Mouse (Mus musculus): Measurements from ENCODE around the gene Usp49.
"Not testable (repeated sequence)": the region's sequence is repeated elsewhere in the genome, so short reads cannot be mapped to it uniquely, and the experiment has no call there.

Gene Usp49

DNA sequence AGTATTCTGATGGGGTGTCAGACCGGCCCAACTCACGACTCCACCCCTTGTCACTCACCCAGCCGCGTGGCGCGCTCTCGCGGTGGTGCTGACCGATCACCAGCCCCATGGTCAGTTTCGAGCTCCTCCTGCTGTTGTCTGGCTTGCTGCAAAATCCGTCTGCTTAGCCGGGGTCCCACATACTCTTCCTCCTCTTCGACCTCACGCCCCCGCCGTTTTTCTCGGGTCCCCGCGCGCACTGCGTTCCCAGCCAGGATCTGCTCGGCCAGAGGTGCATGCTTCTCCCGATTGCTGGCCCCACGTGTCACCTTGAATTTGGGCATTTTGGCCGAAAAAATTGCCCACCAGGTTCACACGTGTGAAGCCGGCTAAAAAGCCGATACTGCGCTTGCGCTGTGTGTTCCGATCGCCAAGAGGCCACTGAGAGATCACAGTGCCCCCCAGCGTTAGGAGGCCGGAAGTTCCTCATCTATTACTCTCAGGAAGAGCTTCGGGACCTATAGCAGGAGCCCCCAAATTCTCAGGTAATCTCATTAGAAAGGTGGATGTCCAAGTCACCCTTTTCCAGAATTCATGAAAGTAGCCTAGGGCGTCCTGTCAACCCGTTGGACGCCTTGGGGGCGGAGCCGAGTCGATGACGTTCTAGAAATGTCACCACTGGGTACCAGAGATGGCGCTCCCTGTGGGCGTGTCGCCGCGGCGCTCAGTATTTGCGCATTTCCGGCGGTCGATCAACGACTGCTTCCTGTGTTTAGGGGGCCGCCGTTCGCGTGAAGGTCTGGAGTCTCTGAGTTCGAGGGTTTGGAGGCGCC lies 19.4 kb upstream of the Usp49 start, which contains the start of the genes Bysl, Med20 and Gm20517:
Gene Bysl (minus strand): TSS at position 644 of the 812 bp plus-strand sequence.
Gene Med20 (plus strand): TSS at position 734 of the 812 bp plus-strand sequence.
Gene Gm20517 (plus strand): TSS at position 741 of the 812 bp plus-strand sequence.
- DNase-seq: peak; percentile 97

DNA sequence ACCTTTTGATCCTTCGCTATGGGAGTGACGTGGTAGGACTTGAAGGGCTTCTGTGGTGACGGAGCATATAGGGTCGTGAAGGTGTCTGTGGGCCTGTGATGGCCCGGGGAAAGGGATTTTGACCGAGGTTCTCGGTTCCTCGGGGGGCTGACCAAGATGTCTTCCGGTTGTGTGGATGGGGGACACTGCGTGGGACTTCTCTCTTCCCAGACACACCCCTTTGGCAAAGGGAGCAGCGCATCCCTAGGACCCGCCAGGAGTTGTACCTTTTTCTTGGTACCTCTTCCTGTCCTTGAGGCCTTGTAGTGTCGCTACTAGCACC lies 18.9 kb upstream of the Usp49 start:
- no peak for DNase-seq

DNA sequence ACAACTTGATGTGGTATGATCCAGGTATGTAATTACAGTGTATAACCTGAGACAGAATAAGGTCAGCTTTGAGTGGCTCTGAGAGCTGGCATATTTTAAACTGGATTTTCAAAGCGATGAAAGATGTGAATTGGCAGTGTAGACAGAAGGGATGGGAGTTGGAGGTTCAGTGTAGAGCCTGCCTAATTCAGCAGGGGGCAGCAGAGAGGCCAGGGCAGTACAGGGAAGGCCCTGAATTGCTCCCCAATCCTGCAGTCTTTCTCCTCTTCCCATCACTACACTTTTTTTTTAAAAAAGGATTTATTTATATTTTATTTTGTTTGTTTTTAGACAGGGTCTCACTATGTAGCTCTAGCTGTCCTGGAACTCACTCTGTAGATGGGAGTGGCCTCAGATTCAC lies 16.5 kb upstream of the Usp49 start:
- DNase-seq: no peak

DNA sequence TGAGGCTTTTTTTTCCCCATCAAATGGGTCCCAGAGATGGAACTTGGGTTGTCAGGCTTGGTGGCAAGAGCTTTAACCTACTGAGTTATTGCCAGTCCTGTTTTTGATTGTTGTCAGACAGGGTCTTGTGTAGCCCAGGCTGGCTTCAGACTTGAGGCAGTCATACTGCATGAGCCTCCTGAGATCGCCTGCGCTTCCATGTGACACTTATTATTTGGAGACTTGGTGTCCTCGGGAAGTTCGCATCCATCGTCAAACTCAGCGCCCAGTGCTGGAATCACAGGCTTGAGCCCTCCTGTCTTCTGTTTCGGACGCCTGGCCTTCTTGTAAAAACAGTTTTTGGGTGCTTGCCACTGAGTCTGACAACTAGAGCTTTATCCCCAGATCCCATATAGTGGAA lies 14.4 kb upstream of the Usp49 start:
- DNase-seq: no peak

DNA sequence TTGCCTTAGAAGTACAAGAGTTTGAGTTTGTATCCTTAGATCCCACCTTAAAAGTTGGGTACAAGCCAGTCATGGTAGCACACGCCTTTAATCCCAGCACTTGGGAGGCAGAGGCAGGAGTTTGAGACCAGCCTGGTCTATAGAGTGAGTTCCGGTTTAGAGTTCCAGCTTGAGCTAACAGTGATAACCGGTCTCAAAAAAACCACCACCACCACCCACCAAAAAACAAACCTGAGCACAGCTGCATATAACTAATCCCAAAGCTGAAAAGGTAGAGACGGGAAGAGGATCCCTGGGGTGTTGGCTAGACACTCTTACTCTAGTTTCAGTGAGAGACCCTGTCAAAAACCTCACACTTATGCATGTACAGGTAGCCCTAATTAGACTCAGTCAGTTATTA lies 13.8 kb upstream of the Usp49 start:
- DNase-seq: no peak

DNA sequence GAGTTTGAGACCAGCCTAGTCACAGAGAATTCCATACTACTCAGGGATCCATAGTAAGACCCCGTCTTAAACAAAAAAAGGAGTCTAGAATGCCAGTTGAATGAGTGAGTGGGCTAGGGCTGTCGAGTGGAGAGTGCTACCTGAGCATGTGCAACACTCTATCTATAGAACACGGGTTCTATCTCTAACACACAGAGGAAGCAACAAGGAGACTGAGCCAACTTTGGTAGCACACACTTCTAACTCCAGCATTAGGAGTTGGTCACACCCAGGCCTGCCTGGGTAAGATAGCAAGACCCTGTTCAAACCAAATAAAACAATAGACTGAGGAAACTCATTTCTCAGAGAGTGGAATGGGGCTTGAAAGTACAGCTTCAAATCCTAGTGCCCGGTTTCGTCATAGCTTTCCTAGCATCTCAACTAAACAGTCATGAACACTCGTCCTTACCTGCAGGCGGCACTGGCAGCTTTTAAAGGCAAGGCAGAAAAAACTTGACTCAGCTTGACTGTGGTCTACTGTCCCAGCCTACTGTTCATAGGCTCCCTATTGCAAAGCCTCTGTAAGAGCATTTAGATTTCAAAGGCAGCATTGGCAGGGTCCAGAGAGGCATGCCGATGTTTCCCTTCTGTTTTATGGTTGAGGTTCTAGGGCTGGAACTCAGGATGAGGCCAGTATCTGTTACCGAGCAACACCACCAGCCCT lies 12.7 kb upstream of the Usp49 start:
- no peak for DNase-seq

DNA sequence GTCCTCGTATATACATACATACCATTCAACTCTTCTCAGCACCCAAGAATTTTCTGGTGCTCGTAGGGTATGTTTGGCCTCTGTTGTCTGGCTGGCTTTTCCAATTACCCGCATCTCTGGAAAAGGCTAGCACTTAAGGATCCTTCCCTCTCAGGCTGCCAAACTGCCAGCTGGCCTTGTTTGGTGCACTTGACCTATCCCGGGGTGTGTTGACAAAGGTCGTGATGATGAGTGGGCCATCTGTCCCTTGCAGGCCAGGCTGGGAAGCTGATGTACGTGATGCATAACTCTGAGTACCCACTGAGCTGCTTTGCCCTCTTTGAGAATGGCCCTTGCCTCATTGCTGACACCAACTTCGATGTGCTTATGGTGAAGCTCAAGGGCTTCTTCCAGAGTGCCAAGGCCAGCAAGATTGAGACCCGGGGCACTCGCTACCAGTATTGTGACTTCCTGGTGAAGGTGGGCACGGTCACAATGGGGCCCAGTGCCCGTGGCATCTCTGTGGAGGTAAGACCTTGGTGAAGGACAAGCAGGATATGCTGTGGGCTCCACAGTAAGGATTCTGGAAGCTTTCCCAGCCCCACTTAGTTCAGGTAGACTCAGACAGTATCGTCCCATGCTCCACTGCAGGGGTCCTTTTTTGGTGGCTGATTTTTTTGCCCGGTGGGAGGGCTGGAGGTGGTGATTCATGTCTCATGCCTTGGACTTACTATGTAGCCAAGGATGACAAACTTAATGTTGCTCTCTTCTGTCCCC lies 11.8 kb upstream of the Usp49 start:
- DNase-seq: no peak

DNA sequence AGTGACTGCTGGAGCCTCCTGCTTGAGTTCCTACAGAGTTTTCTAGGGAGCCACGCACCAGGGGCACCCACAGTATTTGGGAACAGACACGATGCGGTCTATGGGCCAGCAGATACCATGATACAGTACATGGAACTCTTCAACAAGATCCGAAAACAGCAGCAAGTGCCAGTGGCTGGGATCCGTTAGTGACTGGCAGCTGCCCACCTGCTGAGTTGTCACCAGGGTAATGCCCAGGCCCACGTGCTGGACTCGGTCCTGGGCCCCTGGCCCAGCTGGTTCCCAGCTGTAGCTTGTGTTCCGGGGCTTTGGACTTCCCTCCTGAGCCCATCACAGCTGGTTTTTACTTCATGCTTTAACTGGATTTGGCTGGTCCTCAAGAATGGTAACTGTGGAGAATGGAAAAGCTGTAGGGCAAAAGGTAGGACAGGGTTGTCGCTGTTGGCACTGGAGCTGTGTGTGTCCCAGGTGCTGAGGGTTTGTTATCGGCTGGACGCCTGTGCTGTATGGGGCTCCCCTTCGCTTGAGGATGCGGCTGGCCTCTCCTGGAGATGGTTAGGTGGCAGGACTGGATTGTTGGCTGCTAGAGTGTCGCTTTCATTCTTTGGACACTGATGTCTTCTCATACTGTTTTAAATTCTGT lies 7.5 kb upstream of the Usp49 start:
- DNase-seq: no peak

DNA sequence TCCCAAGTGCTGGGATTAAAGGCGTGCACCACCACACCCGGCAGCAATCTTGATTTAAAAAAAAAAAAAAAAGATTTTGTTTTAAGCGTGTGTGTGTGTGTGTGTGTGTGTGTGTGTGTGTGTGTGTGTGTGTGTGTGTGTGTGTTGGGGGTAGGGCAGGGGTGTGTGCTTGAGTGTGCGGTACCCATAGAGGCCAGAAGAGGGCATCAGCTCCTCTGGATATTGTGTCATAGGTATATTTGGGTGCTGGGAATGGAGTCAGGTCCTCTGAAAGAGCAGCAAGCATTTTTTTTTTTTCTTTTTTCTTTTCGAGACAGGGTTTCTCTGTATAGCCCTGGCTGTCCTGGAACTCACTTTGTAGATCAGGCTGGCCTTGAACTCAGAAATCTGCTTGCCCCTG lies 5.9 kb upstream of the Usp49 start:
- DNase-seq: not testable (repeated sequence)

DNA sequence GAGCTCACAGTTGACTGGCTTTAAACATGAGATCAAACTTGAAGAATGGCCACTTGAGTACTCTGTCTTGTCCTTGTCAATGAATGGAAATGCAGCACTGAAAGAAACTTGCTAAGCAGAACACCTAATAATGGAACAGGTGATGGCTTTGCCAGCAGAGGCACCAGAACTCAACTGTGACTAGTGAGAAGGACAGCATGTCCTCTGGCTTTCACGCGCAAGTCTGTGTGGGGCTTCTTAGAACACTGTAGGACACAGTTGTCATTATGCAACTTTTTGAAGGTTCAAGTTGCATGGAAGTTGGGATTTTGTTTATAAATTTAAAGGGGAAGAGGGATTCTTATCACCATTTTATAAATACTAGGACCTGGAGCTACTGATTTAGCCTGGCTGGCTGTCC lies 5.4 kb upstream of the Usp49 start:
- DNase-seq: no peak

DNA sequence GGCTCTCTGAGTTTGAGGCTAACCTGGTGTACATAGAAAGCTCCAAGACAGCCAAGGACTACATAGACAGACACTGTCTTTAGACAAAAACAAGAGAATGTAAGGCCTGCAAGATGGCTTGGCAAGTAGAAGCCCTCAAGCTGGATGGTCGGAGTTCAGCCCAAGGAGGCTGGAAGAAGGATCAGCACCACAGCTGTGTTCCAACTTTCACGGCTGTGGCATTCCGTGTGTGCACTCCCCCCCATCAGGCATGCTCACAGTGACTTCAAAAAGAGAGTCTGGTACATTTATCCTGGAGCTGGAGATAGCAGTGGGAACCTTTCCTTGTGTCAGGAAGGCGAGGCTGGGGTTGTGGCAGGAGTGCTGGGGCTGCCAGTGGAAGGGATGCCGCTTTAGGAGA lies 4.5 kb upstream of the Usp49 start:
- DNase-seq: no peak

DNA sequence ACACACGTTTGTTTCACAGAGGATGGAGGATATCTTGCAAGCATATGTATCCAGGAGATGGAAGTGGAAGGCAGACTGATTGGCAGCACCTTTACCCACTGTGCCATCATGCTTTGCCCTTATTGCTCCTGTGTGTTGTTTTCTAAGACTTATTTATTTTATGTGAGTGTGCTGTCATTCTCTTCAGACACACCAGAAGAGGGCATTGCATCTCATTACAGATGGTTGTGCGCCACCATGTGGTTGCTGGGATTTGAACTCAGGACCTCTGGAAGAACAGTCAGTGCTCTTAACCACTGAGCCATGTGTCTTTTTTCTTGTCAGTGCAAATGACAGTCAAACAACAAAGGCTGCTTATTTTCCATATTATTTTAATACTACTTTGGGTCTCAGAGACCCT lies 2.7 kb upstream of the Usp49 start:
- no peak for DNase-seq

DNA sequence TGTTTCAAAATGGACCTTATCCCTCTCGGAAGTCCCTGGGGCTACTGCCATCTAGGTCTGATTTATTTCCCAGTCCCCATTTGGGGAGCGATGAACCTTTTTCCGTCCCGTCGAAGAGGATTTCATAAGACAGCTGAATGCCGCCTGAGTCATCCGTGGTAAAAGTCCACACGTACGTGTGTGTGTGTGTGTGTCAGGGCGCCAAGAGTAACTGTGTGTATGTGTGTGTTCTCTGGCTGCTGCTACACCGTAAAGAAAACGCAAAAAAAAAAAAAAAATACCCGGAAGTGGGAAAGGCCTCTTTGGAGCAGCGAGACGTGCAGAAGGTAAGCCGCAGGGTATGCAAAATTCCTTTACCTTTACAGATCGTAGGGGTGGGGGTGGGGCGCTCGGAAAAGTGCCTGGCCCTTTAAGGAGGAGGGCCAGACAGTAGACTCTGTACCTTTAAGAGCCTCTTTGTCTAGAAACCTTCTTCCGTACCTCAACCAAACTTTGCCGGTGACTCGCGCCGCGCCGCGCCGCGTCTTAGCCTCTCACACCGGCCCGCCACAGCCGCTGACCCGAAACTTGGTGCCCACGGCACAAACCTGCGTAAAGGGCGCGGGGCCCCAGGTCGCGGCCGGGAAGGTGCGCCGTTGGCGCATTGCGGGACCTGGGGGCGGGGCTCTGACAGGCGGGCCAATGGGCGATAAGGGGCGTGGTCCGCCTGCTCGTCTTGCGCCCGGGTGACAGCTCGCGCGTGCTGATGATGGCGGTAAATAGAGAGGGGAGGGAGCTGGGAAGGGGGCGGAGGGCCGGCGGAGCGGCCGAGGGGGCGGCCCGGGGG lies 1.4 kb upstream of the Usp49 start:
- DNase-seq: peak; percentile 93

DNA sequence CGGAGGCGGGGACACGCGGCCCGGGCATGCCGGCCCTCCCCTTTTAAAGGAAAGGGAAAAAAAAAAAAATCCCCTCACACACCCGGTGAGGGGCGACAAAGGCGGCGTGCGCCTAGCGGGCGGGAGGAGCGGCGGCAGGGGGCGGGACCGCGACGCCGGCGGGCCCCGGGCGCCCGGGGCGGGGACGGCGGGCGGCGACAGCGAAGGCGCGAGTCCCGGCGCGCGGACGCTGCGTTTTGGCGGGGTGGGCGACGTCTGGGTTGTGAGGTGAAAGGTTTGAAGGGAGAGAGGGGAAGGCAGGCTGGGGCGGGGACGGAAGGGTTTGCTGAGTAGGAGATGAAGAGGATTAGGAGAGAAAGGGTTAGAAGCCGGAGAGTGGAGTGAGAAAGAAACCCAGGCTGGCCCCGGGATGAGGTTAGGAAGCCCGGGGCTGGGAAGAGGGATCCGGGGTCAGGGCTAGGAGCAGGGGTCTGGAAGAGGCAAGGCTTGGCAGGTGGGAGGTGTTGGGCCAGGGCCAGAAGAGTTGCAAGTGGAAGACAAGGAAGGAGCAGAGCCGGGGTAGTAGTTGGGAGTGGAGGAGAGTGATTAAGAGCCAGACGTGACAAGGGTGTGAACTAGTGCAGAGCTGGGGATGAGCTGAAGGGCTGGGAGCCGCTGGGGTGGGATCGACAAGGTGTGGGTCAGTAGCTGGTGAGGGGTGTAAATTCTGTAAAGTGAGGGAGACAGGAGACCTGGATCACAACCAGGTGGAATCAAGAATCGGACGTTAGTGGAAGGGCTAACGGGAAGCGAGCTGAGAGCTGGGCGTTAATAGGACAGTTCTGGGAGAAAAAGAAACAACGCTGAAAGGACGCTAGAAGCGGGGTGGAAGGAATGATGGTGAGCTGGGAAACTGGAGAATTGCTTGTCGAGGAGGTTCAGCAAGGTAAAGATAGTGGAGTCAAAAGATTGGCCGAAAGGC lies 493 bp upstream of the Usp49 start:
- DNase-seq: peak; percentile 62

DNA sequence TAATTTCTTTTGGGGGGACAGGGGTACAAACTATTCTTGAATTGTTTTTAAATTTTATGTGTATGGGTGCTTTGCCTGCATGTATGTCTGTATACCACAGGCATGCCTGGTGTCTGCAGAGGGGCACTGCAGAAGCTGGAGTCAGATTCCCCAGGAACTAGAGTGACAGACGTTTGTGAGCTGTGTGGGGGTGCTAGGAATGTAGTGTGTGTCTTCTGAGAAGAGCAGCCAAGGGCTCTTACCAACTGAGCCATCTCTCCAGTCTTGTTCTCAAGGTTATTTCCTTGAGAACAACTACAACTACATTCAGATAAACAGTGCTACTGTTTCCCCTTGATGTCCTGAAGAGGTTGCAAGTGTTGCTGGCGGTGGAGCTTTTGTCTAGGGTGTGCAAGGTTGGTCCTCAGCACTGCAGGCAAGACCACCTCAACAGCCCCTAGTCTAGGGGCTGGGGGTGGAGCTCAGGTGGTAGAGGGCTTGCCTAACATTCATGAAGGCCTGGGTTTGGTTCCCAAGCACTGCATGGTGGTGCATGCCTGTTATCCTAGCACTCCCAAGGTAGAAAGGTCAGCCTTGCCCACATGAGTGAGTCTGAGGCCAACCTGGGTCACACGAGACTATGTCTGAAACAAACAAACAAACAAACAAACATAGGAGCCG lies 1.8 kb downstream of the Usp49 start:
- DNase-seq: no peak

DNA sequence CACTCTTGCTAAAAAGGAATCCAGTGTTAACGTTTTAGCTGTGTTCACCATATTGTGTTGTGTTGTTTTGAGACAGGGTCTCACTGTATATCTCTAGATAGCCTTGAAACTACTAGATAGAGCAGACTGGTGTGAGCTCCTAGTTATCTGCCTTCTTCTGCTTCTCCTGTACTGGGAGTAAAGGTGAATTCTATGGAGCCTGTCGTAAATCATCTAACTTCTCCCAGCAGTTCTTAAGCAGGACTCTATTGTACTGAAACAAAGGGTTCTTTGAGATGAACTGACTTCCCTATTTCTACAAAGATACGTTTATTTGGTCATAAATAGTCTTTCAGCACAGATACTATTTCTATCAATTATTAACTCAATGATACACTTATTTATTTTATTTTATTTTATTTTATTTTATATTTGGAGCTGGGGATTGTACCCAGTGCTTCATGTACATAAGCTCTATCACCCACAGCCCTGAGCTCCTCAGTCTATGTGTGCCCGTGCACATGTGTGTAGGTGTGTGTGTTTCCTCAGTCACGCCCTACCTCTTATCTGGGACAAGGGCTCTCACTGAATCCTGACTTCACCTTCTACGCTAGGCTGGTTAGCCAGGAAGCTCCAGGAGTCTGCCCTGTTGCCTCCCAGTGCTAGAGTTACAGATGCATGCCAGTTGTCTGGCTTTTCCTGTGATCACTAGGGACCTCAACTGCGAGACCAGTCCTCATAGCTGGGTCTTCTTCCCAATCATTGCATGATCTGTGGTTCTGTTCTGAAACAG lies 3.7 kb downstream of the Usp49 start:
- no peak for DNase-seq

DNA sequence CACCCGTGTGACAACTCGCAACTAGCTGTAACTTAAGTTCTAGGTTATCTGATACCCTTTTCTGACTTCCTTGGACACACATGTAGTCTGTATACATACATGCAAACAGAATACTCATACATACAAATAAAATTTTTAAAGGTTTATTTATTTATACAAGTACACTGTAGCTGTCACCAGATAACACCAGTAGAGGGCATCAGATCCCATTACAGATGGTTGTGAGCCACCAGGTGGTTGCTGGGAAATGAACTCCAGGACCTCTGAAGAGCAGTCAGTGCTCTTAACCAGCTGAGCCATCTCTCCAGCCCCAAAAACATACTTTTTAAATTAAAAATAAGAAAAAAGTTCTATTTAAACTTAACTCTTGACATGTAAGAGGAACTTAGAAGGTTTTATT lies 12.5 kb downstream of the Usp49 start:
- DNase-seq: no peak

DNA sequence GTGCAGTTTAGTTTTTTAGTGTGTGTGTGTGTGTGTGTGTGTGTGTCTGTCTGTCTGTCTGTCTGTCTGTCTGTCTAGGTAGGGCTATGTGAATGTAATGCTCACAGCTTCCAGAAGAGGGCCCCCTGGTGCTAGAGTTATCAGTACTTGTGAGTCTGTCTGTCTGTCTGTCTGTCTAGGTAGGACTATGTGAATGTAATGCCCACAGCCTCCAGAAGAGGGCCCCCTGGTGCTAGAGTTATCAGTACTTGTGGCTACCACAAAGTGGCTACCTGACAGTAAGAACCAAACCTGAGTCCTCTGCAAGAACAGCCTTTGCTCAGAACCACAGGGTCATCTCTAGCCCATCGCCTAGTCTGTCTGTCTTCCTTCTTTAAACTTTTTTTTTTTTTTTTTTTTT lies 16.2 kb downstream of the Usp49 start:
- peak; percentile 27 for DNase-seq

DNA sequence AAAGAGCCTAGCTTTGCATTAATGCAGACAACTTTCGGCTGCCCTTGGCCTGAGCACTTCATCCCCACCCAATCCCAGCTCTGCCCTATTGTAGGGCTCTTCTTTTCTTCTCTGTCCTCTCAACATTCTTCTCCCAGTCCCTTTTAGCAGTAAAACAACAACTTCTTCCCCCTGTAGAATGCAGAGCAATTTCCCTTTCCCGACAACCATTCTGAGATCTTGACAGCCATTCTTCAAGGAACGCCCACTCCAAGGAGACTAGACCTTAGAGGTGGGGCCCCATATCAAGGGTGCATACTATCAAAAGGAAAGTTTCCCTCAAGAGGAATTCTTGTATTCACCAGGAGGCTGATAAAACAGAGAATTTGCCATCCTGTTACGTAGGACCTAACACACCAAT lies 18.5 kb downstream of the Usp49 start:
- no peak for DNase-seq

DNA sequence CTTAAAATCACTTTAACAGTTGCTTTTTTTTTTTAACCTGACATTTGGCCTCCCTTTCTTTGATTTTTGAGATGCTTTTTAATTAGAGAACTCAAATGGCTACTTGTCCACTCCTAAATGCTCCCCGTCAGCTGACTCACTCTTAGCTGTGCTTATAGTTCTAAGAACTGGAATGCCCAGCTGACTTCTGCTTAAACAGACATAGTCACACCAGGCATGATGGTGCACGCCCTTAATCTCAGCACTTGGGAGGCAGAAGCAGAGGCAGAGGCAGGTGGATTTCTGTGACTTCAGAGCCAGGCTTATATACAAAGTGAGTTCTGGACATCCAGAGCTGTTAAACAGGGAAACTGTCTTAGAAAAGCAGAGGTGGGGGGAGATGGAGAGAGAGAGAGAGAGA lies 21.5 kb downstream of the Usp49 start:
- no peak for DNase-seq

All from cerebellum, adult 8-10 months (tissue).